Mouse (Mus musculus): ENCODE measurements around the gene Osgin1. TPM values are rescaled to one million over a fixed set of nuclear protein-coding genes. Genes with fewer than 3 reads are reported as not detected.
A peak's percentile ranks its signal among the peaks of the same experiment; 100 is the strongest.

The Osgin1 gene
- total and polyA plus RNA-seq, 3 experiments = 3.9 to 7.2 (median 5.5) TPM

GRCm38 (mm10) chr8:119452919-119453318, 19.0 kb downstream of the Osgin1 start:
- TF ChIP-seq POLR2A (IDR thresholded peaks at IDR 0.05; ENCODE audit: insufficient read depth, low read depth, low read length) (no peak), CTCF (IDR thresholded peaks at IDR 0.05) (no peak), EP300 (IDR thresholded peaks at IDR 0.05; ENCODE audit: insufficient read depth, low read depth, low read length) (no peak)
- H3K27ac ChIP-seq = no peak overlapping the region
- H3K36me3 ChIP-seq (ENCODE audit: control insufficient read depth, insufficient read depth, low read length) = no peaks in the 10 kb centered on the region
- intact Hi-C loops (cut with DNase I) = no loop called here
- H3K27me3 ChIP-seq (ENCODE audit: control insufficient read depth, insufficient read depth, low read length) = no peaks in the 10 kb centered on the region
- H3K9ac ChIP-seq (ENCODE audit: low read depth, low read length) = no peak overlapping the region
- H3K79me2 ChIP-seq (replicated peaks; ENCODE audit: control insufficient read depth, insufficient read depth, low read length) = no peaks in the 10 kb centered on the region
- DNase-seq = no peak
- WGBS = 75% methylated on average over 5 of the region's 5 CpGs
- no peak overlapping the region for H3K4me3 ChIP-seq
- H3K4me1 ChIP-seq (ENCODE audit: control insufficient read depth, insufficient read depth, low read length) = no peaks in the 10 kb centered on the region

DNA sequence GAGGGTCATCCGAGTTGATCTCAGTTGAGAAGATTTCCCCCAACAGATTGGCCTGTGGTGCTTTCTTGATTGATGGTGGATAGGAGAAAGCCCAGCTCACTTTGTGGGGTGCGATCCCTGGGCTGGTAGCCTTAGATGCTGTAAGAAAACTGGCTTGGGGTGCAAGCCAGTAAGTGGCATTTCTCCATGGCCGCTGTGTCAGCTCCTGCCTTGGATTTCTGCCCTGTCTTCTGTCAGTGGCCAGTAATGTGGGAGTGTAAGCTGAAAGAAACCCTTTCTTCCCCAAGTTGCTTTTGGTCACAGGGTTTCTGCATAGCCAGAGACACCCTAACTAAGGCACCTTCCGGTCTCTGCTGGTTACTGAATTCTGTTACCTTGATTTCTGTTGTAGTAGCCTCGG, 22.1 kb downstream of the Osgin1 start:
- intact Hi-C loops (cut with DNase I) = no loop called here
- DNase-seq = no peak
- TF ChIP-seq EP300 (IDR thresholded peaks at IDR 0.05; ENCODE audit: insufficient read depth, low read depth, low read length) = no peak
- no peak for TF ChIP-seq CTCF (IDR thresholded peaks at IDR 0.05)
- no peak for TF ChIP-seq POLR2A (IDR thresholded peaks at IDR 0.05; ENCODE audit: insufficient read depth, low read depth, low read length)
- no peak overlapping the region for H3K9ac ChIP-seq (ENCODE audit: low read depth, low read length)
- no peak overlapping the region for H3K27ac ChIP-seq
- WGBS = 64% methylated on average over 5 of the region's 5 CpGs
- no peaks in the 10 kb centered on the region for H3K36me3 ChIP-seq (ENCODE audit: control insufficient read depth, insufficient read depth, low read length)
- no peaks in the 10 kb centered on the region for H3K27me3 ChIP-seq (ENCODE audit: control insufficient read depth, insufficient read depth, low read length)
- no peak overlapping the region for H3K4me3 ChIP-seq
- no peaks in the 10 kb centered on the region for H3K79me2 ChIP-seq (replicated peaks; ENCODE audit: control insufficient read depth, insufficient read depth, low read length)
- no peaks in the 10 kb centered on the region for H3K4me1 ChIP-seq (ENCODE audit: control insufficient read depth, insufficient read depth, low read length)

GRCm38 (mm10) chr8:119459724-119460123, 25.8 kb downstream of the Osgin1 start:
- H3K27ac ChIP-seq = no peak overlapping the region
- no peaks in the 10 kb centered on the region for H3K36me3 ChIP-seq (ENCODE audit: control insufficient read depth, insufficient read depth, low read length)
- H3K9ac ChIP-seq (ENCODE audit: low read depth, low read length) = no peak overlapping the region
- no peaks in the 10 kb centered on the region for H3K4me1 ChIP-seq (ENCODE audit: control insufficient read depth, insufficient read depth, low read length)
- TF ChIP-seq CTCF (IDR thresholded peaks at IDR 0.05) = no peak
- TF ChIP-seq EP300 (IDR thresholded peaks at IDR 0.05; ENCODE audit: insufficient read depth, low read depth, low read length) = 0 out of 2 replicates have a peak, but pooled peaks have one; percentile 20
- TF ChIP-seq POLR2A (IDR thresholded peaks at IDR 0.05; ENCODE audit: insufficient read depth, low read depth, low read length) = no peak
- H3K27me3 ChIP-seq (ENCODE audit: control insufficient read depth, insufficient read depth, low read length) = no peaks in the 10 kb centered on the region; the same call in 1 of the 2 replicates
- DNase-seq = peak in 1 of 2 experiments; percentile 31
- no peaks in the 10 kb centered on the region for H3K79me2 ChIP-seq (replicated peaks; ENCODE audit: control insufficient read depth, insufficient read depth, low read length)
- whole genome bisulfite sequencing = 20% methylated on average over 16 of the region's 16 CpGs
- intact Hi-C loops (cut with DNase I) = no loop called here
- no peak overlapping the region for H3K4me3 ChIP-seq

DNA sequence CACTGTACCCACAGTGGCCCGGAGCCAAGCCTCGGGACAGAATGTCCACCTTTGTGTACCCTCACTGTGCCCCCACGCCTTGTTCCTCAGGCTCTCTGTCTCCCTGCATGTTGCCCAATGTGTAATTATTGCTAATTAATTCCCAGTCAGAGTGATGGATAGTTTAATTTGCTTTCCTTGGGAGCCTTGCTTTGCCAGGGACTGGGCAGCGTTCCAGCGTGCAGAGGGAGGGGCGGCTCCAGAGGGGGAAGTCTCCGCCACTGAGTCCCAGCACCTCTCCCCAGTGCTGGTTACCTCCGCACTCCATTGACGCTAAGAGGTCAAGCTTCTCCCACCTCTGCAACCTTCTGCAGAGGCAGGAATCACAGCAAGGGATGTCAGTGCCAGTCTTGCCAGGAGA, 27.4 kb downstream of the Osgin1 start:
- H3K79me2 ChIP-seq (replicated peaks; ENCODE audit: control insufficient read depth, insufficient read depth, low read length) = no peaks in the 10 kb centered on the region
- no peaks in the 10 kb centered on the region for H3K36me3 ChIP-seq (ENCODE audit: control insufficient read depth, insufficient read depth, low read length)
- no peaks in the 10 kb centered on the region for H3K4me1 ChIP-seq (ENCODE audit: control insufficient read depth, insufficient read depth, low read length)
- 66% methylated on average over 9 of the region's 9 CpGs for WGBS
- H3K27ac ChIP-seq = no peak overlapping the region
- intact Hi-C loops (cut with DNase I) = no loop called here
- no peak overlapping the region for H3K4me3 ChIP-seq
- DNase-seq = no peak
- H3K9ac ChIP-seq (ENCODE audit: low read depth, low read length) = no peak overlapping the region
- no peaks in the 10 kb centered on the region; the same call in 1 of the 2 replicates for H3K27me3 ChIP-seq (ENCODE audit: control insufficient read depth, insufficient read depth, low read length)
- TF ChIP-seq POLR2A (IDR thresholded peaks at IDR 0.05; ENCODE audit: insufficient read depth, low read depth, low read length) (no peak), EP300 (IDR thresholded peaks at IDR 0.05; ENCODE audit: insufficient read depth, low read depth, low read length) (no peak), CTCF (IDR thresholded peaks at IDR 0.05) (no peak)

DNA sequence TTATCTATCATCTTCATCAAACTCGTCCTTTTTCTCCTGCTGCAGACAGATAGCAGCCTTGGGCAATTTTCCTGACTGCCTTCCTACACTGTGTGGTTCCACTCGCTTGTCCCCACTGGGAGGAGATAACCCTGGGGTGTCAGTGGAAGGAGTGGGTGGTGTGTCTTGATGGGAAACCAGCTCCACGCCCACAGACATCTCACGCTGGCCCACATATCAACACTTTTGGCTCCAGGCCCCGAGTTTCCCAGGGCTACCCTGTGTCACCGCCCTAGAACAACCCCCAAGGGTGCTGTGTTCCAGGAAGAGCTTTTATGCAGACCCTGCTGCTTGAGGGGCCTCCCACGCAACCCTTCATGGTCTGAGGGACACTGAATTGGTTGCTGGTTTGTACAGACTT, 29.8 kb downstream of the Osgin1 start:
- intact Hi-C loops (cut with DNase I) = no loop called here
- no peaks in the 10 kb centered on the region for H3K79me2 ChIP-seq (replicated peaks; ENCODE audit: control insufficient read depth, insufficient read depth, low read length)
- H3K4me1 ChIP-seq (ENCODE audit: control insufficient read depth, insufficient read depth, low read length) = no peaks in the 10 kb centered on the region
- no peaks in the 10 kb centered on the region for H3K36me3 ChIP-seq (ENCODE audit: control insufficient read depth, insufficient read depth, low read length)
- H3K27ac ChIP-seq = no peak overlapping the region
- H3K9ac ChIP-seq (ENCODE audit: low read depth, low read length) = no peak overlapping the region
- no peak for DNase-seq
- WGBS = 30% methylated on average over 7 of the region's 7 CpGs
- no peak overlapping the region for H3K4me3 ChIP-seq
- H3K27me3 ChIP-seq (ENCODE audit: control insufficient read depth, insufficient read depth, low read length) = no peaks in the 10 kb centered on the region; the same call in 1 of the 2 replicates
- TF ChIP-seq EP300 (IDR thresholded peaks at IDR 0.05; ENCODE audit: insufficient read depth, low read depth, low read length) (no peak), POLR2A (IDR thresholded peaks at IDR 0.05; ENCODE audit: insufficient read depth, low read depth, low read length) (no peak), CTCF (IDR thresholded peaks at IDR 0.05) (no peak)

GRCm38 (mm10) chr8:119466105-119466504, 32.2 kb downstream of the Osgin1 start:
- 7% methylated on average over 18 of the region's 18 CpGs for WGBS

More at GRCm38 (mm10) chr8:119466105-119466504, 32.2 kb downstream of the Osgin1 start:
- no peak overlapping the region for H3K4me3 ChIP-seq
- no peaks in the 10 kb centered on the region for H3K79me2 ChIP-seq (replicated peaks; ENCODE audit: control insufficient read depth, insufficient read depth, low read length)
- intact Hi-C loops (cut with DNase I) = no loop called here
- no peaks in the 10 kb centered on the region; the same call in 1 of the 2 replicates for H3K27me3 ChIP-seq (ENCODE audit: control insufficient read depth, insufficient read depth, low read length)
- DNase-seq = no peak
- no peaks in the 10 kb centered on the region for H3K36me3 ChIP-seq (ENCODE audit: control insufficient read depth, insufficient read depth, low read length)
- TF ChIP-seq CTCF (IDR thresholded peaks at IDR 0.05) = no peak
- TF ChIP-seq EP300 (IDR thresholded peaks at IDR 0.05; ENCODE audit: insufficient read depth, low read depth, low read length) = no peak
- TF ChIP-seq POLR2A (IDR thresholded peaks at IDR 0.05; ENCODE audit: insufficient read depth, low read depth, low read length) = no peak
- H3K27ac ChIP-seq = no peak overlapping the region
- no peak overlapping the region for H3K9ac ChIP-seq (ENCODE audit: low read depth, low read length)
- H3K4me1 ChIP-seq (ENCODE audit: control insufficient read depth, insufficient read depth, low read length) = no peaks in the 10 kb centered on the region
